In genomic region chrX:56790591-56790990, GRCm38 (mm10) we compare ENCODE assay signal across 14 mouse cellular contexts. TPM values are rescaled to one million over a fixed set of nuclear protein-coding genes. Genes with fewer than 3 reads are reported as not detected.
DNase-seq lines count a peak whose midpoint lies in the region; TF ChIP-seq lines count a peak whose summit lies in the region.
"Had no signal": no experiment of that assay in that cellular context is flagged by ENCODE, and none has a peak within 500 bp of the region (broad histone marks: within the 10 kb centered on the region; RNA-seq: fewer than 3 reads in every experiment).

No protein-coding gene starts in this region.

- H3K27ac ChIP-seq in heart, adult 2 months, result no peak overlapping the region
- peak overlapping the region; percentile 23; the same call in 1 of the 2 replicates for H3K27ac ChIP-seq in brown adipose tissue, adult 24 weeks (replicated peaks; ENCODE audit: low read depth, low read length)
- H3K27ac ChIP-seq: embryonic facial prominence, embryonic 10.5 days; embryonic facial prominence, embryonic 12.5 days; forebrain, embryonic 13.5 days; forebrain, embryonic 15.5 days had no signal

- intact Hi-C loops in heart, adult 2 months (cut with DNase I), result no loop called here

- DNase-seq in adrenal gland, postnatal 14 days, result peak; percentile 23
- DNase-seq in adrenal gland, adult 2 months, result no peak
- DNase-seq in heart, adult 11 months, result peak; percentile 90
- DNase-seq in heart, adult 2 months, result no peak
- DNase-seq in urinary bladder, postnatal 4 days (ENCODE audit: low spot score in 2 of 2), result no peak

- no peaks in the 10 kb centered on the region for H3K79me2 ChIP-seq in heart, adult 2 months (replicated peaks; ENCODE audit: control insufficient read depth, insufficient read depth, low read length)

- no peaks in the 10 kb centered on the region for H3K27me3 ChIP-seq in heart, adult 2 months (ENCODE audit: control insufficient read depth, insufficient read depth, low read length)
- H3K27me3 ChIP-seq: embryonic facial prominence, embryonic 12.5 days; forebrain, embryonic 13.5 days; forebrain, embryonic 15.5 days had no signal

- no peak for TF ChIP-seq EP300 in heart, adult 2 months (IDR thresholded peaks at IDR 0.05; ENCODE audit: insufficient read depth, low read depth, low read length)

- no peak overlapping the region for H3K9ac ChIP-seq in heart, adult 2 months (ENCODE audit: low read depth, low read length)
- H3K9ac ChIP-seq: embryonic facial prominence, embryonic 12.5 days; forebrain, embryonic 13.5 days; forebrain, embryonic 15.5 days; forebrain, postnatal 0 days had no signal

- no peak for TF ChIP-seq POLR2A in heart, adult 2 months (IDR thresholded peaks at IDR 0.05; ENCODE audit: insufficient read depth, low read depth, low read length)

- no peak overlapping the region for H3K4me3 ChIP-seq in heart, adult 2 months
- no peak overlapping the region for H3K4me3 ChIP-seq in brown adipose tissue, adult 24 weeks (ENCODE audit: insufficient read depth, low read depth, low read length)
- H3K4me3 ChIP-seq: embryonic facial prominence, embryonic 10.5 days; embryonic facial prominence, embryonic 12.5 days; forebrain, embryonic 13.5 days; forebrain, embryonic 15.5 days had no signal

- no peak for TF ChIP-seq CTCF in heart, adult 2 months (IDR thresholded peaks at IDR 0.05)

- 55% methylated on average over 4 of the region's 4 CpGs for WGBS in heart, adult 2 months

- no peaks in the 10 kb centered on the region for H3K36me3 ChIP-seq in heart, adult 2 months (ENCODE audit: control insufficient read depth, insufficient read depth, low read length)
- H3K36me3 ChIP-seq: embryonic facial prominence, embryonic 12.5 days; forebrain, embryonic 15.5 days had no signal

- peaks cover 3% of the 10 kb centered on the region; the same call in 1 of the 2 replicates for H3K4me1 ChIP-seq in heart, adult 2 months (ENCODE audit: control insufficient read depth, insufficient read depth, low read length)
- peaks cover 6% of the 10 kb centered on the region; the same call in 1 of the 2 replicates for H3K4me1 ChIP-seq in brown adipose tissue, adult 24 weeks (ENCODE audit: control insufficient read depth, insufficient read depth, insufficient read length, low read length)
- H3K4me1 ChIP-seq: embryonic facial prominence, embryonic 10.5 days; embryonic facial prominence, embryonic 12.5 days had no signal

RNA-seq across cellular contexts. Expression of gene Map7d3, which starts 31.5 kb away (rescaled TPM):
- total RNA-seq in adrenal gland, postnatal 14 days (2021), result 2.8 and 3.0 TPM in 2 replicates
- total RNA-seq in adrenal gland, adult 2 months (2021), result 1 to 10 TPM; 1.0 to 3.4 TPM
- not detected in 2 replicates for polyA plus RNA-seq in adrenal gland, adult 2 months (2012; rRNA removed)
- under 1 TPM; 0.31 to 0.43 TPM for total RNA-seq in heart, adult 2 months (2021)
- 0.04 and 0.12 TPM in 2 replicates for polyA plus RNA-seq in heart, adult 2 months (2012; rRNA removed)
- 1.4 and 2.1 TPM in 2 replicates for polyA plus RNA-seq in brown adipose tissue, adult 24 weeks (2012; ENCODE audit: insufficient read depth, insufficient read length, missing spikeins)
- total RNA-seq: MEL had no signal
- polyA plus RNA-seq: cerebellum, adult 2 months; cortical plate, adult 2 months had no signal

RNA-seq across cellular contexts. Expression of gene Fhl1, which starts 59.0 kb away (rescaled TPM):
- 97.5 and 101 TPM in 2 replicates for total RNA-seq in adrenal gland, postnatal 14 days (2021)
- 10 to 100 TPM; 27.9 to 59.4 TPM for total RNA-seq in adrenal gland, adult 2 months (2021)
- 31.5 and 35.3 TPM in 2 replicates for polyA plus RNA-seq in adrenal gland, adult 2 months (2012; rRNA removed)
- 100 to 1,000 TPM; 111 to 140 TPM for total RNA-seq in heart, adult 2 months (2021)
- polyA plus RNA-seq in heart, adult 2 months (2012; rRNA removed), result 123 and 197 TPM in 2 replicates
- polyA plus RNA-seq in brown adipose tissue, adult 24 weeks (2012; ENCODE audit: insufficient read depth, insufficient read length, missing spikeins), result 160 and 164 TPM in 2 replicates
- total RNA-seq: MEL had no signal

Comparison
In these comparisons a context has a peak if more than half of its experiments do, and no peak if none do; other contexts are left out.
1. DNase-seq: peak in adrenal gland, postnatal 14 days (single experiment) and heart, adult 11 months (single experiment); none in adrenal gland, adult 2 months (single experiment), heart, adult 2 months (0 of 2) and urinary bladder, postnatal 4 days (0 of 2).